Mouse (Mus musculus) small intestine, adult 2 months (tissue): ENCODE data around the gene Ms4a4a. TPM values are rescaled to one million over a fixed set of nuclear protein-coding genes. Genes with fewer than 3 reads are reported as not detected.

Source experiments
- H3K27ac ChIP-seq: fragments of 200-500 bp; 2 replicates; pipeline ENCODE4 v1.5.1; 2012; ENCODE audit warnings: low read depth, low read length, control low read depth, inconsistent platforms; ENCODE audit not compliant: insufficient read depth
- H3K27me3 ChIP-seq: fragments of 200-500 bp; 2 replicates; pipeline ENCODE4 v1.6.1; 2012; ENCODE audit warnings: mild to moderate bottlenecking, moderate library complexity, low read length, inconsistent platforms; ENCODE audit not compliant: control insufficient read depth, insufficient read depth
- H3K36me3 ChIP-seq: fragments of 200-500 bp; 2 replicates; pipeline ENCODE4 v1.6.1; 2012; ENCODE audit warnings: mild to moderate bottlenecking, low read length, control low read depth, inconsistent platforms; ENCODE audit not compliant: control insufficient read depth, insufficient read depth
- H3K4me1 ChIP-seq: fragments of 200-500 bp; 2 replicates; pipeline ENCODE4 v1.6.1; 2012; ENCODE audit warnings: low read length, inconsistent platforms, mixed read lengths; ENCODE audit not compliant: control insufficient read depth, insufficient read depth, insufficient read length
- H3K4me3 ChIP-seq: fragments of 200-500 bp; 2 replicates; pipeline ENCODE4 v1.5.1; 2012; ENCODE audit warnings: low read depth, mild to moderate bottlenecking, control low read depth, inconsistent platforms, low read length, moderate library complexity
- CTCF ChIP-seq: fragments of 200-500 bp; IDR thresholded peaks from 2 replicates; pipeline ENCODE4 v1.5.1; 2012; ENCODE audit warnings: low read depth, mild to moderate bottlenecking, control low read depth, inconsistent platforms, low read length, moderate library complexity, mixed read lengths; ENCODE audit not compliant: insufficient replicate concordance, insufficient read length; ENCODE audit errors: extremely low read depth
- POLR2A ChIP-seq: fragments of 200-500 bp; IDR thresholded peaks from 2 replicates; pipeline ENCODE4 v1.6.1; 2012; ENCODE audit warnings: low read depth, mild to moderate bottlenecking, control low read depth, inconsistent platforms, low read length, moderate library complexity
- WGBS: fragments of 180-500 bp; shearing (Covaris S2); methylation state at CpG from one replicate; pipeline ENCODE4 v1.1.7; 2018; 5-methylcytosine and 5-hydroxymethylcytosine counted together
- polyA plus RNA-seq: library from polyadenylated mRNA; depleted of rRNA; stranded (reverse); fragments of >200 nt; gene quantifications from 2 replicates; pipeline ENCODE4 v1.2.3, GENCODE M21; 2012

Ms4a4a gene
- polyA plus RNA-seq, 1 experiment = 0.35 TPM

- H3K4me3 ChIP-seq = no peak overlapping the region
- H3K27me3 ChIP-seq = no peaks in the 10 kb centered on the region
- 54% methylated on average over 3 of the region's 3 CpGs for WGBS
- H3K4me1 ChIP-seq = no peaks in the 10 kb centered on the region
- H3K27ac ChIP-seq = no peak overlapping the region
- TF ChIP-seq CTCF (no peak), POLR2A (no peak)
- H3K36me3 ChIP-seq = no peaks in the 10 kb centered on the region
Measured at GRCm38 (mm10) chr19:11360106-11360505, 15.2 kb upstream of the Ms4a4a start.

- Histone ChIP-seq H3K36me3 (no peaks in the 10 kb centered on the region), H3K27ac (no peak overlapping the region), H3K27me3 (no peaks in the 10 kb centered on the region), H3K4me1 (no peaks in the 10 kb centered on the region), H3K4me3 (no peak overlapping the region)
- TF ChIP-seq POLR2A (no peak), CTCF (no peak)
Measured at GRCm38 (mm10) chr19:11362002-11362401, 13.3 kb upstream of the Ms4a4a start.

- Histone ChIP-seq H3K27me3 (no peaks in the 10 kb centered on the region), H3K4me3 (no peak overlapping the region), H3K36me3 (no peaks in the 10 kb centered on the region), H3K27ac (no peak overlapping the region), H3K4me1 (no peaks in the 10 kb centered on the region)
- no peak for TF ChIP-seq CTCF
- no peak for TF ChIP-seq POLR2A
- 49% methylated on average over 3 of the region's 3 CpGs for WGBS
Measured at GRCm38 (mm10) chr19:11368310-11368709, 7.0 kb upstream of the Ms4a4a start.

- TF ChIP-seq CTCF = no peak
- no peak for TF ChIP-seq POLR2A
- H3K27ac ChIP-seq = no peak overlapping the region
- H3K36me3 ChIP-seq = no peaks in the 10 kb centered on the region
- H3K4me1 ChIP-seq = no peaks in the 10 kb centered on the region
- H3K4me3 ChIP-seq = no peak overlapping the region
- no peaks in the 10 kb centered on the region for H3K27me3 ChIP-seq
Measured at GRCm38 (mm10) chr19:11371181-11371580, 4.1 kb upstream of the Ms4a4a start.

GRCm38 (mm10) chr19:11376399-11376798 is 1.1 kb downstream of the Ms4a4a start:
- Histone ChIP-seq H3K27ac (no peak overlapping the region), H3K4me1 (no peaks in the 10 kb centered on the region), H3K27me3 (no peaks in the 10 kb centered on the region), H3K4me3 (no peak overlapping the region), H3K36me3 (no peaks in the 10 kb centered on the region)
- TF ChIP-seq POLR2A = no peak
- TF ChIP-seq CTCF = no peak
- WGBS = 70% methylated on average over 2 of the region's 2 CpGs

- Histone ChIP-seq H3K36me3 (no peaks in the 10 kb centered on the region), H3K27me3 (no peaks in the 10 kb centered on the region), H3K4me1 (no peaks in the 10 kb centered on the region), H3K27ac (0 out of 2 replicates have a peak overlapping the region, but pooled peaks have one; percentile 15), H3K4me3 (no peak overlapping the region)
- 71% methylated on average over 2 of the region's 2 CpGs for WGBS
- no peak for TF ChIP-seq CTCF
- TF ChIP-seq POLR2A = no peak
Measured at GRCm38 (mm10) chr19:11387109-11387508, 11.8 kb downstream of the Ms4a4a start.

GRCm38 (mm10) chr19:11387685-11388084 is 12.4 kb downstream of the Ms4a4a start:
- WGBS = 79% methylated on average over 4 of the region's 4 CpGs
- Histone ChIP-seq H3K27me3 (no peaks in the 10 kb centered on the region), H3K4me1 (no peaks in the 10 kb centered on the region), H3K36me3 (no peaks in the 10 kb centered on the region), H3K4me3 (no peak overlapping the region), H3K27ac (no peak overlapping the region)
- TF ChIP-seq CTCF (no peak), POLR2A (no peak)

- H3K4me1 ChIP-seq = no peaks in the 10 kb centered on the region
- no peak overlapping the region for H3K27ac ChIP-seq
Measured at GRCm38 (mm10) chr19:11388949-11389348, 13.6 kb downstream of the Ms4a4a start.

More at GRCm38 (mm10) chr19:11388949-11389348, 13.6 kb downstream of the Ms4a4a start:
- TF ChIP-seq CTCF = no peak
- TF ChIP-seq POLR2A = no peak
- H3K27me3 ChIP-seq = no peaks in the 10 kb centered on the region
- H3K4me3 ChIP-seq = no peak overlapping the region
- H3K36me3 ChIP-seq = no peaks in the 10 kb centered on the region
- WGBS = 80% methylated on average over 2 of the region's 2 CpGs
